Mouse (Mus musculus): Measurements from ENCODE around the gene Slc35b3.

The Slc35b3 gene

DNA sequence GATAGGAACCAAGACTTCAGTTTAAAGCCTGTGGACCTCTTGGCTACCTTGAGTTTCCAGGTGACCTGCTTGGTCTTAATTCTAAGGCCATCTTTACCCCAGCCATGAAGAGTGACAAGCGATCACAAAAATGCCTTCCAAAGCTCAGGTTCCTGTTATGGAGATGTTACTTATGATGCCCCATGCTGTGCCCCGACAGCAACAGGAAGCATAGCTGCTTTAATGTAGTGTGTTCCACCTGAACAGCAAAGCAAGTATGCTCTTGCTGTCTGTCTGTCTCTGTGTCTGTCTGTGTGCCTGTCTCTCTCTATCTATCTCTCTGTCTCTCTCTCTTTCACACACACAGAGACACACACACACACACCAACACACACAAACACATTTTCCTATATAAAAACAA lies 22.2 kb downstream of the Slc35b3 start:
- no peak for DNase-seq (ENCODE audit: low spot score)

DNA sequence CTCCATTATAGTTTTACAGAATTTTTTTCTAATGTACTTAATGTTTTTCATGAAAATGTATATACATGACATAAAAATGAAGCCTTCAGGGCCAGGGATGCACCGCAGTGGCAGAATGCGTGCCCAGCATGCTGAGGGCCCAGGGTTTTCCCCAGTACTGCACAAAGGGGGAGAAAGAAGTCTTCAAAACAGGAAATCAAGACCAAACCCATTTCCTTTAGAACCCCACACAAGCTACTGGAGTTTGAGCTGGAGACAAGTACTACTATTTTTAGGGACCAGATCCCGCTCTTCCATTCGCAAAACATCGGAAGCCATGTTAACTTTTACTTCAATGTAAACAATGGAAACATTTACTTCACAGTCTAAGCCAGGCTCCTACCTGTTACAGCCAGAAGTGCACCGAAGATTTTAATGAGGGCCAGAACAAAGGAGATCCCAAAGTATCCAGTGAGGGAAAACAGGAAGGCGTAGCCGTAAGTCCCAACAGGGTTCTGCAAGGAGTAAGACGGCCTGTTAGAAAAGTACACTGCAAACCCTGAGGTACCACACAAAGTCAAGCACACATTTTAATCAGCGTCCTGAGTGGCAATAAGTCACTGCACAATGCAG lies 23.7 kb downstream of the Slc35b3 start:
- DNase-seq (ENCODE audit: low spot score) = no peak

- DNase-seq (ENCODE audit: low spot score) = no peak
These were observed 24.7 kb downstream of the Slc35b3 start for GRCm38 (mm10) chr13:38935856-38936446.

DNA sequence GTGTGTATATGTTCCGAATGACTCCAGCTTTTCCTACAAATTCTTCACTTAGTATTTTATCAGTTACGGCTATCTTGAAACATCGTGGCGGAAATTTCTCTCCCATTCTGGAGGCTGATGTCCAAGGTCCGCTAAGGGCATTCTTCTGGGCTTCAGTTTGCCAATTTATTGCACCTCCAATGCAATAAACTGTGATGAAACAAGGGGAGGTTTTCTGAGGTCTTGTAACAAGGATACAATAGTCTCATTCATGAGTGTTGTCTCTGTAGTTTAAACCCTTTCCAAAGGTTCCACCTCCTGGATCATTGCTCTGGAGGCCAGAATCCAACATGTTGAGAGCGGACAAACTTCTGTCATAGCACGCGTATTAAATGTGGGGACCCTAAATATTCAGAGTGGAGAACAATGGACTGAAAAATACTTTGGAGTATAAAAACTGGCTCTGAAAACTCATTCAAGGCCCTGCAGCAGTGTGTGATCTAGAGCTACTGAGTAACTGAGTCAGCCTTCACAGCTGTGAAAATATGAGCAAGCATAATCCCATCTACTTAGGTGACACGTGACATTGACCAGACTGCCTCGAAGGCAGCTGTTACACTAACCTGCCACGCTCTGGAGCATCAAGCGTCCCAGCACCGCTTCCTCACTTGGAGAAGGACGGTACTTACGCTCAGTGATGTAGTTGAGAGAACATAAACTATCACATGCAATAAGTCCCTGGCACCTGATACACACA lies 30.7 kb downstream of the Slc35b3 start:
- DNase-seq (ENCODE audit: low spot score) = no peak

DNA sequence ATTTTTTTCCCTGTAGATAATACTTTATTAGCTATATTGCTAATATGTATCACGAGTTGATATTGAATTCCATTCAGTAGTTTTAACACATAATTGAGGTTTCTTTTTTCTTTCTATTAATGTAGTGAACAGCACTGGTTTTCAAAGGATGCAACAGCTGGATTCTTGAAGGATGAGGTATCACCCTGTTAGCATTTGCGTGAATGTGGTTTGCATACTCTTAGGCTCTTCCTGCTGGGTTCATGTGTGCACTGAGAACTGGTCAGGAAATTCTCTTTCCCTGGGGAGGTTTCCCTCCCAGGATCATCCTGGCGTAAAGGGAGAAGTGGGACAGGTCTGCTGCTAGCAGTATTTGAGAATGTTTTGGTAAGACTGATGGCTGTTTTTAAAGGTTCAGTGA lies 38.0 kb downstream of the Slc35b3 start:
- DNase-seq (ENCODE audit: low spot score) = no peak

- DNase-seq (ENCODE audit: low spot score) = no peak
These were observed 39.4 kb downstream of the Slc35b3 start for GRCm38 (mm10) chr13:38921306-38921705.

DNA sequence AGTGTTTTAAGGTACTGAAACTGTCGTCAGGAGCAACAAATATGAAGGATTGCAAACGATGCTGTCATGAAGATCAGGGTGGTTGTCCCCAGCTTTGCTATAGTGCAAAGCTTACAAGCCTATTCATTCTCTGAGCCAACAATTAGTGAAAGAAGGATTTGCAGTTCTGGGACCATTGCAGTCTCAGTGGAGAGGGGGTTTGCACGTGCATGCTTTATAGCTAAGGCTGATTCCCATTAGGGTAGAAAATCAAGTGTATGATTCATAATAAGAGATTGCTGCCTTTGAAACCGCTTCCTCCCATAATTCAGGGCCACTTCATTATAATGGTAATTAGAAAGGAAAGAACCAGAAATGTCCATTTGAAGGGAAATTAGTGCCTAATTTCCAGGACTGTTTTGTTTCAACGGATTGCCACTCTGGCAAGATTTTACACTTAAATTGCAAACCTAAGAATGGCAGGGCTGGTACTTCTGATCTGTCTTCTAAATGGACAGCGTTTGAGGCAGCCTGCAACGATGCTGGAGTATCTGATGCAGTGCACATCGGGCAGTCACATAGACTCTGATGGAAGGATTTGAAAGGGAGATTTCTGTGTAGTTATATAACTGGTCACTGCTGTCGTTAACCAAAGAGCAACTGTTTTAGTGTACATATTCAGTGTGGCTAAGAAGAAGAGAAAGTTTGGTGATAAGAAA lies 42.3 kb downstream of the Slc35b3 start:
- no peak for DNase-seq (ENCODE audit: low spot score)

GRCm38 (mm10) chr13:38917556-38917955 lies 43.1 kb downstream of the Slc35b3 start:
- DNase-seq (ENCODE audit: low spot score) = no peak

DNA sequence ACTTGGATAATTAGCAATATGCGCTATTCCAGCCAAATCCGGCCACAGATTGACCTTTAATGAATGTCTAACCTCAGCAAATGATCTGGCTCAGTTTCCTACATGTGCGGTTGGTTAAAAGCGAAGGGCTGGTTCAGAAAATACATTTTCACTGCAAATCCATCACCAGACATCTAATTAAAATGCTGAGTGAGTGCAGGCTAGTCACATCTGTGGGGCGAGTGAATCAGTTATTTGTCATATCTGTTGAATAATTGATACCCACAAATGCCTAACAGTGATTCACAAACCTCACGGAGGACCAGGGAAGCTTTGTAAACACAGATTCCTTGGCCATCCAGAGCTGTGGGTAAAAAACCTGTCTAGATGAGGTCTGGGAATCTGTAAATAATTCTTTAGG lies 45.9 kb downstream of the Slc35b3 start:
- DNase-seq (ENCODE audit: low spot score) = no peak

GRCm38 (mm10) chr13:38892364-38892763 lies 68.3 kb downstream of the Slc35b3 start:
- no peak for DNase-seq (ENCODE audit: low spot score)

All from ovary, postnatal 10 days (tissue).